Mouse (Mus musculus): ENCODE measurements at regions not wholly inside any gene's neighbourhood (a gene's known extent, or its start where the extent isn't known, plus 50 kb on each side); places are given as distances from the start of the nearest gene placed in this dataset.

DNA sequence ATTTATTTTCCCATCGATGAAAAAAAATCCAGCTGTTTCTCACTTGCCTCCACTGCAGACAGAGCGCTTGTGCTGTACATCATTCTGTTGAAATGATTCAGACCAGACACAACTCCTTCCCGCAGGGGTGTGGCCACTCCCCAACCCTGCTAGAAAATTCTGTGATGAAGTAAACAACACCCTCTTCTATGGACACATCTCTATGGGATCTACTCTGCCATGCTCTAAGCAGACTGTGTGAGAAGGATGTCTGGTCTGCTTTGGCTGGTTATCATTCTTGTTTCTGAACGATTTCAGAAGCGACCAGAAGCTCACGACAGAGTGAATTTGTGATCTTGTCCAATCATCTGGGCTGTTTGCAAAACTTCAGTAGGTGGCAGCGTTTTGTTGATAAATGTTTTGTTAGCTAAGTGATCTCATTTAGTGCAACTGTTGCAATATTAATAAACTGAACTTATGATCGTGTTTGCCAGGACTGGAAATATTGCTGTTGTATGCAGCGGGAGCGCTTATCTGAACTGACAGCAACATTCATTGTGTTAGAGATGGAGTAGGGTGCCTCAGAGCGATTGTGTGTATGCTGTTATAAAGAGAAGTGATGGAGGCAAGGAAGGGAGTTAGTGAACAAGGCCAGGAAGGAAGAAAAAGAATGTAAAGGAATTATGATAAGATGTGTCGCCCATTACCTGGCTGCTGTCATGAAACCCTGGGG lies 605.2 kb upstream of the Nox3 start:
- Histone ChIP-seq H3K27ac (replicated peaks; ENCODE audit: low read depth, low read length) (no peak overlapping the region), H3K4me1 (ENCODE audit: control insufficient read depth, insufficient read depth, insufficient read length, low read length) (no peaks in the 10 kb centered on the region), H3K4me3 (ENCODE audit: insufficient read depth, low read depth, low read length) (no peak overlapping the region)

GRCm38 (mm10) chr17:4311785-4312379 lies 615.8 kb upstream of the Nox3 start:
- no peak overlapping the region for H3K4me3 ChIP-seq (ENCODE audit: insufficient read depth, low read depth, low read length)
- no peaks in the 10 kb centered on the region for H3K4me1 ChIP-seq (ENCODE audit: control insufficient read depth, insufficient read depth, insufficient read length, low read length)
- H3K27ac ChIP-seq (replicated peaks; ENCODE audit: low read depth, low read length), result no peak overlapping the region

DNA sequence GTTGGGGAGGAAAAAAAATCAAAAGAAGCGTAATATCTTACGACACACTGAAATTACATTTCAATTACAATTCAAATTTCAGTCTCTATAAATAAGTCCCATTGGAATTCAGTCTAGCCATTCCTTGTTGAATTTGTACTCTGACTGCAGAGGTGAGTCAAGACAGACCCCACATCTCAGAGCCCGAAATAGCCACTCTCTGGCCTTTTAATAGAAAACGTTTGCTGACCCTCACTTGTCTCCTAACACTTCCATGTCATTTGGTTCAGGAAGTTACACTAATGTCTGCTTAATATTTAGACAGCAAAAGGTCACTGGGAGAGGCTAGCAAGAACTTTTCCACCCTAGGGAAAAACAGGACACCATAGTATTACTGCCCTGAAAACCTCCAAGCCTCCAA lies 623.1 kb upstream of the Nox3 start:
- Histone ChIP-seq H3K4me3 (ENCODE audit: insufficient read depth, low read depth, low read length) (no peak overlapping the region), H3K4me1 (ENCODE audit: control insufficient read depth, insufficient read depth, insufficient read length, low read length) (no peaks in the 10 kb centered on the region)

GRCm38 (mm10) chr17:4328810-4329209 lies 632.7 kb upstream of the Nox3 start:
- no peaks in the 10 kb centered on the region for H3K4me1 ChIP-seq (ENCODE audit: control insufficient read depth, insufficient read depth, insufficient read length, low read length)
- no peak overlapping the region for H3K27ac ChIP-seq (replicated peaks; ENCODE audit: low read depth, low read length)
- H3K4me3 ChIP-seq (ENCODE audit: insufficient read depth, low read depth, low read length), result no peak overlapping the region

More for the DNA sequence above, 623.1 kb upstream of the Nox3 start:
- H3K27ac ChIP-seq (replicated peaks; ENCODE audit: low read depth, low read length), result no peak overlapping the region

GRCm38 (mm10) chr17:4331650-4332049 lies 635.6 kb upstream of the Nox3 start:
- no peak overlapping the region for H3K4me3 ChIP-seq (ENCODE audit: insufficient read depth, low read depth, low read length)

DNA sequence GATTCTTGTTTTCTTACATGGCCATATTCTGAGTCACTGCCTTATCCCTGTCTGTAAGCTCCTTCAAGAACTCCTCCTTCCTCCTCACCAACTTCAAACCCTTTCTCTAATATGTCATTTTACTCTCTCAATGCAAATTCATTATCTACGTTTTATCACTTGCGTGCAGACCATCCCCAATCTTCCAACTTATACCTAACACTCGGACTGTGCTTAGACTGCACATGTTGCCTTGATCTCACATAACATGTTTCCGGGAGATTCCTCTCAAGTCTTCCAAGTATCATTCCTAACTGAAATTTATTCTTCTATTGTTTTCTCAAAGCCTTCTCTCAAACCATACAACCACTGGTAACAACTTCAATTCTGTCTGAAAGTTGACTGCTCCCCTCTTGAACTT lies 637.0 kb upstream of the Nox3 start:
- no peak overlapping the region for H3K27ac ChIP-seq (replicated peaks; ENCODE audit: low read depth, low read length)
- no peak overlapping the region for H3K4me3 ChIP-seq (ENCODE audit: insufficient read depth, low read depth, low read length)
- H3K4me1 ChIP-seq (ENCODE audit: control insufficient read depth, insufficient read depth, insufficient read length, low read length), result no peaks in the 10 kb centered on the region

More at GRCm38 (mm10) chr17:4331650-4332049, 635.6 kb upstream of the Nox3 start:
- Histone ChIP-seq H3K4me1 (ENCODE audit: control insufficient read depth, insufficient read depth, insufficient read length, low read length) (no peaks in the 10 kb centered on the region), H3K27ac (replicated peaks; ENCODE audit: low read depth, low read length) (no peak overlapping the region)

DNA sequence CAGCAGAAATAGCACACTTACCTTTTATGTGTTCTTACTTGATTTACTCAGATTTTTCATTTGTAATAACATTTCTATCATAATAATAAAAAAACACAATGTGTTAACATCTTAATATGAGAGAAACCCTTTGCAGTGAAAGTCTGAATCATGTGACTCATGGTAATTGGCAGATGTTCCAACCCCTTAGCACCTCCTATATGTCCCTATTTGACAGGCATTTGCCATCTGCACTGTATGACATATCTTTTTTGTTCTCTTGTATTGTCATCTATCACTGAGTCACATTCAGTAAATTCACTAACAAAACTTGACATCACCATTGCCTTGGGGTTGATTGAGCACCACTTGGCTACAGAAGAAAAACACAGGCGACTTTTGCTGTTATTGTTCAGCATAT lies 641.1 kb upstream of the Arid1b start:
- no peak overlapping the region for H3K4me3 ChIP-seq (ENCODE audit: insufficient read depth, low read depth, low read length)
- H3K4me1 ChIP-seq (ENCODE audit: control insufficient read depth, insufficient read depth, insufficient read length, low read length), result no peaks in the 10 kb centered on the region
- no peak overlapping the region for H3K27ac ChIP-seq (replicated peaks; ENCODE audit: low read depth, low read length)

GRCm38 (mm10) chr17:4355506-4356218 lies 638.5 kb upstream of the Arid1b start:
- Histone ChIP-seq H3K27ac (replicated peaks; ENCODE audit: low read depth, low read length) (no peak overlapping the region), H3K4me3 (ENCODE audit: insufficient read depth, low read depth, low read length) (no peak overlapping the region), H3K4me1 (ENCODE audit: control insufficient read depth, insufficient read depth, insufficient read length, low read length) (no peaks in the 10 kb centered on the region)

DNA sequence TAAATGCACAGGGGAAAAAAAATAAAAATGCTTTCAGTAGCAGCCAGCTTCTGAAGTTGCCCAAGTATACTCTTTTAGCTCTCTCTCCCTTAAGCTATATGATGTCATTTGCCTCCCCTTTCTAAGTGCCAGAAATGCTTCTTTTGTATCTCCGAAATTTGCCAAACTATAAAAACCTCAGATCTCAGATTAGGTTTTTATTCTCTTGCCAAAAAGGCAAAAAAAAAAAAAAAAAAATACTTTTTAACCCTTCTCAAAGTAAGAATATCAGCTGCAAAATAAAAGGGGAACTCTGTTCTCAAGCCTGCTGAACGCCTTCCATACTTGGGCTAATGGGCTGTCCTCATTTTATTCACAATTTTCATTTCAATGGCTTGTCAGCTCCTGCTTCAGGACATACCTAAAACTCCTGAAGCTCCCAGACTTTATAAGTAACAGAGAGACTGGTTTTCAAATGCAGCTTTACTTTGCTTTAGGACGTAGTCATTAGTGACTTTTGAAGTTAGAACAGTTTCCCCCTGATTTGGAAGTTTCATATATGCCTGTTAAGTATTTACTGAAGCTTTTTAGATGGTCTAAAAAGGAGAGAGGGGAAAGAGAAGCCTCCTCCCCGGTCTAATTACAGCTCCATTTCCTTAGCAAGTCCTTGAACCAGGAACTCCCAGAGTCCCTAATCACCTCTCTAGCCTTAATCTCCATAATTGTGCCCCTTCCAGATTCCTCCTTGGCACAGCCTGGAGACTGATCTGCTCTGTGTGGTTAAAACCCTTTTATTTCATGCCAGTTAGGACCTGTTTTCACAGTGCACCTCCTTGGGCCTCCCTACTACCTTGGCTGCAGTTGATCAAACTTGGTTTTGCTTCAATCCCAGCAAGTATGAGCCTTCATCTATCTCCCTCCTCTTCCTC lies 633.5 kb upstream of the Arid1b start:
- no peak overlapping the region for H3K4me3 ChIP-seq (ENCODE audit: insufficient read depth, low read depth, low read length)
- no peak overlapping the region for H3K27ac ChIP-seq (replicated peaks; ENCODE audit: low read depth, low read length)
- H3K4me1 ChIP-seq (ENCODE audit: control insufficient read depth, insufficient read depth, insufficient read length, low read length), result no peaks in the 10 kb centered on the region

- H3K4me3 ChIP-seq (ENCODE audit: insufficient read depth, low read depth, low read length), result no peak overlapping the region
- H3K4me1 ChIP-seq (ENCODE audit: control insufficient read depth, insufficient read depth, insufficient read length, low read length), result no peaks in the 10 kb centered on the region
- H3K27ac ChIP-seq (replicated peaks; ENCODE audit: low read depth, low read length), result no peak overlapping the region
These were observed 628.3 kb upstream of the Arid1b start for GRCm38 (mm10) chr17:4365811-4366210.

DNA sequence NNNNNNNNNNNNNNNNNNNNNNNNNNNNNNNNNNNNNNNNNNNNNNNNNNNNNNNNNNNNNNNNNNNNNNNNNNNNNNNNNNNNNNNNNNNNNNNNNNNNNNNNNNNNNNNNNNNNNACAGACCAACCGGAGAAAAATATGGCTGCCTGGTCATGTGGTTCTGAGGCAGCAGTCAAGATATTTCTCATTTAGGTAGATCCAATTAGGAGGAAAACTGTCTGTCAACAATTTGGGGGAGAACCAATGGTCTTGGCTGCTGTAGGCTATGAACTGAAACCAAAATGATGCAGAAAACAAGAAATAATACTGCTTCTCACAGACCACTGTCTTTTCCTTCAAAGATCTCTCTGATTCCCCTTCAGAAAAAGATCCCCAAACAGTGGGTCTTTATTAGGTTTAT lies 613.7 kb upstream of the Arid1b start:
- Histone ChIP-seq H3K27ac (replicated peaks; ENCODE audit: low read depth, low read length) (no peak overlapping the region), H3K4me1 (ENCODE audit: control insufficient read depth, insufficient read depth, insufficient read length, low read length) (no peaks in the 10 kb centered on the region), H3K4me3 (ENCODE audit: insufficient read depth, low read depth, low read length) (no peak overlapping the region)

DNA sequence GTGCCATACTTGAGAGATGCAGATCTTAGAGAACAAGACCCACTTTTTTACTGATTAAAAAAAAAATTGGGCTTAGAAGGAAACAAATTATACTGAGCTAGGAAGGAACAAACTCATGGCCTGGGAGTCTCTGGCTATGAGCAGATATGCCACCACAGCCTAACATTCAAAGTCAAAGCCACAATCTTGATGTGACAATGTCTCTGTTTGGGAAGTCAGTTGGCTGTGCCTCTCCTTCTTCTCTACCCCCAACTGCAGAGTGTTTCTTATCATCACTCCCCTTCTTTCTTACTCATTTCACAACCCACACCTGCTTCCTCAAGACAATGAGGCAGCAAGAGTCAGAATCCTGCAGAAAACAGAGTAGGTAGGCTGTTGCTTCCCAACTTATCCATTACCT lies 613.3 kb upstream of the Arid1b start:
- H3K27ac ChIP-seq (replicated peaks; ENCODE audit: low read depth, low read length), result no peak overlapping the region
- H3K4me1 ChIP-seq (ENCODE audit: control insufficient read depth, insufficient read depth, insufficient read length, low read length), result no peaks in the 10 kb centered on the region
- H3K4me3 ChIP-seq (ENCODE audit: insufficient read depth, low read depth, low read length), result no peak overlapping the region

DNA sequence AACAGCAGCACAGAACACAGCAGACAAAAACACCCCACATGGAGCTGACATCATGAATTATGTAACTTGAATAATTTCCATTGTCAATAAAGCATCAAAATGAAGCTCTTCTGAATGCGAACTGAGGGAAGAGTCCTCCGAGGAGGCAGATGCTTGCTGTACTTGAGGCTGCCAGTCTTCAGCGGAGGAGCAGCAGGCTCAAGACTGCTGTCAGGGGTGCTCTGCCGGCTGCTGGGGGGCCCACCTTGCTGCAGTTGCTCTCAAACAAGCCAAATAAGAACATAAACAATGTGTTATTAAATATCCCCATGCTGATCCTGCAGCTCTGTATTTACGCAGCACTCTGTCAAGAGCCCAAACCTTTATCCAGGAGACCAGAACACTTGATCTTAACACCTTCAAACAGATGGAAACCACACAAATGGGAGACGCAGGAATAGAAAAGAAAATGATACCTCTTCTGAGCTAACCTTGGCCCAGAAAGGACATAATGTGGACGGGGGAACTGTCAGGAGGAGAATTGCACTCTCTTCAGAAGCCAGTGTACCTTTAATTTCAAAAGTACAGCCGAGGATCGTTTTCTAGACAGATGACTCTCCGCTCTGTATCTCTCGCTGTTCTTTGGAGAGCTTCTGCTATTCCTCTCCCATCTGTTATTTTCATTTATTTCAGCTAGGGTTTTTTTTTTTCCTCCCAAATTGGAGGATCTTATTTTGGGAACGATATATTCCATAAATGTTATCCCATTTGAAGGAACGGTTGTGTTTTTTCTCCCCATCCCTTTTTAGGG lies 612.0 kb upstream of the Arid1b start:
- H3K4me1 ChIP-seq (ENCODE audit: control insufficient read depth, insufficient read depth, insufficient read length, low read length), result no peaks in the 10 kb centered on the region

DNA sequence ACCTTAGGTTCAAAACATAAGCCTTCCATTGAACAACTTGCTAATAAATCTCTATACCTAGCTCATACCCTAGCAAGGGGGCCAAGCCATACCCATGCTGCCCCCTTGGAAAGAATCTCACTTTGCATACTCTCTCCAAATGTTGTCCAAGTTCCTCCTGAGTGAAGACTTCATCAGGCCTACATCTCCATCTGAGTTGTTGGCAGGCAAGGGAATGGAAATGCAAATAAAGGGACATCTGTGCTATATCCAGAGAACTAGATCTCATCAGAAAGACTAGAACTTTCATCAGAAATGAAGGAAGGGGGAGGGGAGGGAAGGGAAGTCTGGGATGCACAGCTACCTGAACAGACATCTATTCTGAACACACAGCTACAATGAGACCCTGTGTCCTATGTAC lies 611.4 kb upstream of the Arid1b start:
- Histone ChIP-seq H3K27ac (replicated peaks; ENCODE audit: low read depth, low read length) (no peak overlapping the region), H3K4me3 (ENCODE audit: insufficient read depth, low read depth, low read length) (no peak overlapping the region), H3K4me1 (ENCODE audit: control insufficient read depth, insufficient read depth, insufficient read length, low read length) (no peaks in the 10 kb centered on the region)

More for the DNA sequence above, 612.0 kb upstream of the Arid1b start:
- Histone ChIP-seq H3K4me3 (ENCODE audit: insufficient read depth, low read depth, low read length) (no peak overlapping the region), H3K27ac (replicated peaks; ENCODE audit: low read depth, low read length) (no peak overlapping the region)
